Mouse (Mus musculus): Measurements from ENCODE around the gene Far2. TPM values are rescaled to one million over a fixed set of nuclear protein-coding genes. Genes with fewer than 3 reads are reported as not detected.

The Far2 gene
- total RNA-seq (2021): 3.6 and 5.9 TPM in 2 replicates
- long read RNA-seq, partial matches to known transcripts: 0 of 3 reads
- long read RNA-seq, other reads (novel, unspliced or antisense): 1 of 3 reads

DNA sequence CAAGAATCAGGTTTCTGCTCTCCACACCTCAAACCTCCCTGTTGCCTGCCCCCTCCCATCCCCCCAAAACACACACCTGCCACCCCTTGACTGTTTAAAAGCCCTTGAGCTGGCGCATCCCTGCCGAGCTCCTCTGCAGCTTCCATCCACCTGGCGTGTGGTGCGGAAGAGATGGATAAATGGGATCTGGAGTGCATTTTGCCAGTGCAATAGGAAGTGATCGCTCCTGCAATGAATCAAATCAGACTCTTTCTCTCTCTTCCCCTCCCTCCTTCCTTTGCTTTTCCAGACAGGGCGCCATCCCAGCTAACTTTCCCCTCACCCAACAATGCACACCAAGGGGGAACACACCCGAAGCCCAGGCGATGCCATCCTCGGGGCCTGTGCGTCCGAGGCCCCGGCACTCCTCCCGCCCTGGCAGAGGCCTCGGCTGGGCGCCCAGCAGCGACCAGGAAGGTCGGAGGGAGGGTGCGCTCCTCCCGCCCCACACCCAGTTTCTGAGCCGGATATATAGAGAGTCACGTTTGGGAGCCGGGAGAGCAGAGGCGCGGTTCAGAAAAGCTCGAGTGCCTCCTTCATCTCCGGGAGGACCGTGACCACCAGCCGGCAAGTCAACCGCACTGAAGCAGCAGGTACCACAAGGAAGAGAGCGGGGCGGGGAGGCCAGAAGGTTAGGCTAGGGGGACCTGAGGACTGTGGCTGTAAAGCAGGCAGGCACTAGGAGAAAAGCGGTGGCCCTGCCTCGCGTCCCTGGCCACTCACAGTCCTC lies at the start of gene Far2:
Gene Far2, plus strand, starts transcription at position 379 of the 769 bp plus-strand sequence.
- DNase-seq: peak; percentile 59

DNA sequence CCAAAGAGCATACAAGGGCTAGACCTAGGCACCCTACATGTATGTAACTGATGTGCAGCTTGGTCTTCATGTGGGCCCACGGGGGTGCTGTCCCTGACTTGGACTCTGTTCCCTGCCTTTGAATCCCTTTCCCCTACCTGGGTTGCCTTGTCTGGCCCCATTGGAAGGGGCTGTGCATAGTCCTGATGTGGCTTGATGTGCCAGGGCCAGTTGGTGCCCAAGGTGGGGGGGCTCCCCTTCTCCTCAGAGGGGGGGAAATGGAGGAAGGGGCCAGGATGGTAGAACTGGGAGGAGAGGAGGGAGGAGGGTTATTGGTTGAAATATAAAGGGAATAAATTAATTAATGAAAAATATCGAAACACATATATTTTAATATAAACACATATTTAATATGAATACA lies 46.6 kb upstream of the Far2 start:
- no peak for DNase-seq

DNA sequence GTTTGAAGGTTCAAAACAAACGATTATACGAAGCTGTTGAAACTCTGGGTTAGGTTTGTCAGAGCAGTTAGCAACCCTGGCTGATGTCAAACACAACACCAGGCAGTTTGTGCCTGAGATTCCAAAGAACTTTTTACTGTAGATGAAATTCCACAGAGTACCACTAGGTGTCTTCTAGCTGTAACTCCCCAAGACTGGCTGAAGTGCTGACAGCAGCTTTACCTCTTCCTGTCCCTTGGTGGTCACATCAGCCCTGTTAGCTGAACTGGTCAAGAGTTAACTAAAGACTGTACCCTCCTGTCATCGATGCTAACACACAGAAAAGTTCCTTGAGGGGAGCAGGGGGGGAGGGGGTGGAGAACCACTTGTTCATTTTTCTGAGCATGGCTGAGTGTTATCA lies 46.0 kb upstream of the Far2 start:
- DNase-seq: no peak

DNA sequence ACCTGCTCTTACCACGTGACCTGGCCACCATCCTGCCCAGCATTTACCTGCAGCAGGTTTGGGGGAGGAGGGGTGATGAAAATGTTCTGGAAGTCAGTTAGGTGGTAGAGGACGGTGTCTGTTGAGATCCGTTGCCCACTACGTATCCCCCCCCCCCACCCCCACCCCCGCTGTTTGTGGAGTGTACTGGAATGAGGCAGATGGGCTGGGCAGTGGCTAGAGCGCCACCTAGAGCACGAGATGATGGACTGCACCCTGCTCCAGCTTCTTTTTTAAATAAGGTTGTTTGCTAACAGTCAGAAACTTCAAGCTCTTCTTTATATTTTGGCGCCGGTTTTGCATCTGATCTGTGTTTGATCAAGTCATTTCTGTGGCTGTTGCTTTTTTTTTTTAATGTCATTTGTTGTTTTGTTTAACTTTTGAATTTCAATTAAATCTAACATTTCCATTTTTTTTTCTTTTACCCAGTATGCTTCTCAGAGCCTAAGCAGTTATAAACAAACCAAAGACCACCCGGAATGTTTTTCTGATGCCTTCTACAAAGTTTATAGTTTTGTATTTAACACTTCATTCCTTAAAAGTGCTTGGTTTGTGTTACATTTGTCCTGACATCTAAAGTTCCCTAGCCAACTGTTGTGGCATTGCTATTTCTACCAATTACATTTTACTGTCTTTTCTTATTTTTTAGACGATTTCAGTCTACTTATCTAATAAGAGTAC lies 40.8 kb upstream of the Far2 start:
- DNase-seq: no peak

DNA sequence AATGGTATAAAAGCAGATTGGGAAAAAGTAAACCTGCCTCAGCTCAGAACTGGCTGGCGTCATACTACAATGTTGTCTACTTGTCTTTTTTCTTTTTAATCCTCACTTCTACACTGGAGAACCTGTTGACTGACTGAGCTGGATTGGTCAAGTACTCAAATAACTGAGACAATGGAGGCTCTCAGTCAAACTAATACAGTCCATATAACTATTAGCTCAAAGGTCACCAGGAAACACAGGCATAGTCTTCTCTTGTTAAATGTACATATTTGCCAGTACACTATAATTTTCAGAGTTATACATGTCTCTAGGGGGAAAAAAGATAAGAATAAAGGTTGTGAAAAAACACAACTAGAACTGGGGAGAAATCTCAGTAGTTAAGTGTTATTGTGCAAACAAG lies 6.3 kb upstream of the Far2 start:
- DNase-seq: no peak

DNA sequence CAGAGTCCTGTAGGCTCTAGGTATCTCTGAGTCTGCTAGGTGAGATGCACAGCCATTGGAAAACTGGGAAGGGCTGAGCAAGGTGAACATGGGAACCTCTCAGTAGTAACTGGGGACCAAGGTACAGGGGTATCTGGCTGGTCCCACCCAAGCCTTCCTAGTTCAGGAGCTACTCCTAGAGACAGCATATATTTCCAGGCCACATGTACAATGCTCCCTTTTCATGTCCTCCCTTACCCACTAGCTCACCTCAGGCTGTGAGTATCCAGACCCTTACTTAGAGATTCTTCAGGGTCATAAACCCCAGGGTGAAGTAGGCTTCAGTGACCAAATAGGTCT lies 560 bp downstream of the Far2 start:
- no peak for DNase-seq

DNA sequence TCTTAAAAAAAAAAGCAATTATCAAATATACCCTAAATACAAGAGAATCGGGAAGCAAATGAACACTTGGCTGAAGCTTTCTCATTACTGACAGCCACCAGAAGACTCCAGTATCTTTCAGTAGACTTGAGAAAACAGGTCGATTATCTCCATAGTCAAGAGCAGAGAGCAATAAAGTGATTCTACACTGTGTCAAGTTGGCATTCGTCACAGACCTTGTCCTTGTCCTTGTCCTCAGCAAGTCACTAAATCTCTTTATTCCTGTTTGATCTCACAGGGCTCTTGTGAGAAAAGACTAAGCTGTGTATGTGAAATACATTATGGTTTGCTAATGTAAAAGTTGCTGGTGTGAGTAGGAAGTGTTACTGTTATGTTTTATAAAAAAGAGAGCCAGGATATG lies 16.1 kb downstream of the Far2 start:
- no peak for DNase-seq

DNA sequence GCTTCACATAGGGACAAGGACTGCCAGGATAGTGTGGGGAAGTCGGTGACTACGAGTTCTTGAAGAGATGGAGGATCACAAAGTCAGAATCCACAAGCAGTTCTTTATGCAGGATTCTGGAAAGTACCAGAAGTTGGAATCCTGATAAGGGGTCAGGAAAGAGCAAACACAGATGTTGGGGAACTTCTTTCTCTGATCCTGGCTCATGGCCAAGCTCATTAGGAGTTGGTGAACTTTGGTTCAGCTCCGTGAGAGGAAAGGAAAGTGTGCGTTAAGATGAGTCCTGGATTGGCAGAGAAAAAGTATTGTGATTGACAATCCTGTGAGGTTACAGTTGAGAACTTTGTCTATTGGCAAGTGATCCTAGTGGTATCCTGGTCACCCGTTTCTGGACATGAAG lies 19.2 kb downstream of the Far2 start:
- DNase-seq: no peak

DNA sequence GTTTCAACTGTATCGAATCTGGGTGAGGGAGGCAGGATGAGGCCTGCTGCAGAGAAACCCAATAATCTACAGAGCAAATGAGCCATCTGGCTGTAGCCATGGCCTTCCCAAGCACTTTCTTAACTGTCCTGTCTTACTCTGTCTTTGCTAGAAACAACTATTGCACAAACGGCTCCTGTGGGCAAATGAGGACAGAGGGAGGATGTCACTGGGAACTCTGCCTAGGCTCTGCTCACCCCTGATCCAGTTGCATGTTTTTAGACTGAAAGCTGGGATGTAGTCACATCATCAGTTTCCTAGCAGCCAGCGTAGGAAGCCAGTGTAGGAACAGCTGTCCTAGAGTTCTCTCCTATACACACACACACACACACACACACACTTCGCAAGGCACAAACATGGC lies 21.7 kb downstream of the Far2 start:
- no peak for DNase-seq

DNA sequence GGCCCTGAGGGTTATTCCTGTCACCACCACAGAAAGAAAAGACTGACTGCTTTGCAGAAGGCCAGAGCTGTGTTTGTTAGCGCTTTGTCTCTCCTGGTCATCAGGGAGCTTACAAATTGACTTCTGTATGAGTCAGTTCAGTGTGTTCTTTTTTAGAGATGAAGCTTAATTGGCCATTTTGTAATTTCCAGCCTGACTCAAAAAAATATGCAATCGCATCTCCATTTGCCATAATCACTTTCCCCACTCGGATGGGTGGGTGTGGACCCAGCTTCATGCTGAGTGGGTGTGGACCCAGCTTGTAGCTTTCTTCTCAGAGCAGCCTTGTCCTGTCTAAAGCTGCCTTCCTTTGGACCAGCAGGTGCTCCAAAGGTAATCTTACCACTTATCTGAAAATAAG lies 26.5 kb downstream of the Far2 start:
- DNase-seq: no peak

DNA sequence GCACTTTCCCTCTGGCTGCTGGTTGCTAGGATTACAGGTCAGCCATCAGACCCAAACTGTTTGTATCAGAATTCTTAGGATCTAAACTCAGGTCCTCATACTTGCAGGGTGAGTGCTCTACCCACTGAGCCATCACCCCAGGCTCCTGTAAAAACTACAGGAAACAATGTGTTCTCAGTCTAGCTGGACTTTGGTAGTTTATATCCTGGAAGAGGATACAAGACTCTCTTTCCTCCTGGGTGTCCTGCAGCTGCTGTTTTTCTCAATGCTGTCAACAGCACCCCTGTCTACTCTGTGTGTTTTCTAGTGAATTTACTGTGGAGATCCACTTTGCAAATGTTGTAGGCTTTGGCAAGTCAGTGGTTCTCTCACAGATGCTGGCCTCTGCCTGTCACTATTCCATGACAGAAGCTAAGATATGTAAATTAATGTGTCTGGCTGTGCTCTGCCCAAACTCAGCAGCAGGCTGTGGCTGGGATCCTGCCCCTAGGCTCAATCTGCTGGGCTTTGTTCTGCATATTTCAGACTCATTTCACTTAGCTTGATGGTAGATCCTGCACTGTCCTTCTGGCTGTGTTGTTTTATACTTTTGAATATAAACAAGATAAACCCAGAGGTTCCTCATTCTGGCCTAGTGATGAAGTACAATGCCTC lies 27.3 kb downstream of the Far2 start:
- DNase-seq: no peak

DNA sequence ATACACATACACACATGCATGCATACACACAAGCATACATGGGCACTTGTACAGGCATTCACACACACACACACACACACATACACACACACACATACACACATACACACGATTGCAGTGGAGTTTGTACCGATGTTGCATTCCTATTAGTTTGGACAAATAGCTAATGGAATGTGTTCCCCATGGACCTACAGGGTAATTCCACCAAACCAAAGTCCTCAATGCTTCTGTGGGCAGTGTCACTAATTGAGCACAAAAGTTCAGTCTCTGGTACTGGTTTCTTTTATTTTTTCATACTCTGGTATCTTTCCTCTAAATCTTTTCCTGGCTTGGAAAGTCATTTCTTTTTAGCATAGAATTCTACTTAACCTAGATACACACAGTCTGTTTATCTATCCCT lies 36.8 kb downstream of the Far2 start:
- no peak for DNase-seq

DNA sequence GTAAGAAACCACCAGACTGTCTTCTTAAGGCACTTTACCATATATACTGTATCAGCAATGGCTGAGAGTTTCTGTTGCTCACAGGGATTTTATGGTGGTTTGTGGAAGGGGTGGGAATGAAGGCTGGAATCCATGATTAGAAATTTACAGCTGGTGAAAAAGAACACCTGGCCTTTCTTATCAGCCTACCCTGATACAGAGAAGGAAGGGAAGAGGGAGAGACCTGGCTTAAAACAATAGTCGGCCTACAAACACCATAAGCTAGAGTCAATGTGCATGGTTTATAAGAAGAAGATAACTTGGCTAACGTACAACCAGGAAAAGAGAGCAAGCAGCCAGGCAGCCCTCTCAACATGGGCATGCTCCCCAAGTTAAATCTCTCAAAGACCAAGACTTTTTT lies 37.3 kb downstream of the Far2 start:
- DNase-seq: no peak

DNA sequence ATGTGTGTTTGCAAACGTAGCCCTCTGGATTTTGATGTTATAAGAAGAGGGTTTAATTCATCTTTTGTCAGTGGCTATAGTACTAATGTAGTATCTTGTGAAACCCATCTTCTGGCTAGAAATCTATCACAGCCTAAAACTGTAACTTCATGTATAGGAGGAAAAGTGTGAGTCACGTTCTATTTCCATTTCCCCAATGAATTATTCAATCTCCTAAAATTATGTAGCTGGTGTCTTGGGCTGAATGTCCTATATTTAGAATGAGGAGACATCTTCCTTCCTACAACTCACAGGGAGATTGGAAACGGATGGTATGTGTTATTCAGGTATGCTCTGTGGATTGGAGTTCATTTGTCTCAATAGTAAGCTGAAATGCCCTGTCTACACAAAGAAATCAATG lies 50.0 kb downstream of the Far2 start:
- no peak for DNase-seq

DNA sequence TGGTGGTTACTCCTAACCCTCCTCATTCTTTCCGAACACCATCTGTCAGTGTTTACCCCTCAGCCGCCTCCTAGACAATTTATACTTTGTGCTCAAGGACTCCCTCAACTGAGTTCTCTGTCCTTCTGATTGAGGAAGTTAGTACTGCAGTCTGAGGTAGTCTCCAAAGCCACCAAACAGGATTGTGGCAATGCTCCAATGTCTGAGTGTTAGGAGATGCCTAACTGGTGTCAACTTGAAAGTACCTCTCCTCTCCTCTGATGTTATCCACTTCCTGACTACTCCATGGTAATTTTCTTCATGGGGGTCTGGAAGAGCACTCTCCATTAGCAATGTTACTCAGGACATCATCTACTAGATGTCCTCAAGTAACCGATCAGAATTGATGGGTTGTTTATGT lies 54.9 kb downstream of the Far2 start:
- DNase-seq: no peak

DNA sequence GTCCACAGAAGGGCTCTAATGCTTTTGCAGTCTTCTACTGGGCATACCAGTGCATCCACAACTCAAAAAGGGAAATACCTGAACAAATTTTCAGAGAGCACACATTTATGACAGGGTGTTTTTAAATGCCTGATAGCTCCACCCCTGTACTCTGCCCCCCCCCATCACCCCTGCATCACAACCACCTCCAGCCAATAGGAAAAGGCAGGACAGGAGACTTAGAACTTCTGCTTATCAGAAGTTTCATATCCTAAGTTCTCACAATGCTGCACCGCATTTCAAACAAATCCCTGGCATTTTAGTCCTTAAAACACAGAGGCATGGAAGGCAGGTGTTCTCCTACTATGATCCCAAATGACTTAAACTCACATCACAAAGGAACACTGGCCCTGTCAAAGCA lies 55.4 kb downstream of the Far2 start:
- no peak for DNase-seq

DNA sequence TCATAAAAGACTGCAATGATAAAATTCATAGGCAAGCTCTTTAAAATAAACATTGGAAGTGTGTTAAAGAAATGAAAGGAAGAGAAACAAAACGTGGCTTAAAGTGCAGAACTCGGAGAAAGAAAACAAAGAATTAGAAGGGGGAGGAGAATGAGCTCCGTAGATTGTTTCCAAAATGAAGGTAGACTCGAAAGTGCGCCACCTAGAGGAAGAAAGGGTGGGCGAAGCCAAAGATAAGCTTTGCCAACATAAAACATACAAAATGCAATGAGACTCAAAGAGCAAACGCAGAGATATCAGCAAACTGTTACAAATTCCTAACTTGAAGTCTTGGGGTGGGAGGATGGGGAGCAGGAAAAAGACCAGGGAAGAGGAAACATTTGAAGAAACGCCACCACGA lies 57.2 kb downstream of the Far2 start:
- DNase-seq: peak; percentile 52

DNA sequence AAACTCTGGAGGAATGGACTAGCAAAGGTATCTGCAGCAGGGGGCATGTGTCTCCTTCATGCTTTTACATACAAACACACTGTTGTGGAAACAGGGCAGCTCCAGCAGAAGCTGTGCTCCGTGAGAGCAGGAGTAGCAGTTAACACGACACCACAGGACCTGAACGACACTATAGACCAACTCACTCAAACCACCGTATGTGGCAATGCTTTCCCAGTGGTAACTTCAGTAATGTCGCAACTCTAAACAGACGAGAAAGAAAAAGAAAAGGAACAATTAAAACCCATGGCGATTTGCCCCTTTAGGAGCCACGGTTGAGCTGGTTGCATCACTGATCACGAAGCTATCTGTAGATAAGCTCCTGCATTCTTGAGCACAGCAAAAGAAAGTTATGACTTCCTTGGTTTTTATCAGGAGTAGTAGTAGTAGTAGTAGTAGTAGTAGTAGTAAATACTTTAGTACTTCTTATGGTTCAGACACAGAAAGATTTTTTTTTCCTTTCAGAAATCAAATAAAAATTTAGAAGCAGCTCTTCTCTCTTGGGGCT lies 58.7 kb downstream of the Far2 start:
- no peak for DNase-seq

DNA sequence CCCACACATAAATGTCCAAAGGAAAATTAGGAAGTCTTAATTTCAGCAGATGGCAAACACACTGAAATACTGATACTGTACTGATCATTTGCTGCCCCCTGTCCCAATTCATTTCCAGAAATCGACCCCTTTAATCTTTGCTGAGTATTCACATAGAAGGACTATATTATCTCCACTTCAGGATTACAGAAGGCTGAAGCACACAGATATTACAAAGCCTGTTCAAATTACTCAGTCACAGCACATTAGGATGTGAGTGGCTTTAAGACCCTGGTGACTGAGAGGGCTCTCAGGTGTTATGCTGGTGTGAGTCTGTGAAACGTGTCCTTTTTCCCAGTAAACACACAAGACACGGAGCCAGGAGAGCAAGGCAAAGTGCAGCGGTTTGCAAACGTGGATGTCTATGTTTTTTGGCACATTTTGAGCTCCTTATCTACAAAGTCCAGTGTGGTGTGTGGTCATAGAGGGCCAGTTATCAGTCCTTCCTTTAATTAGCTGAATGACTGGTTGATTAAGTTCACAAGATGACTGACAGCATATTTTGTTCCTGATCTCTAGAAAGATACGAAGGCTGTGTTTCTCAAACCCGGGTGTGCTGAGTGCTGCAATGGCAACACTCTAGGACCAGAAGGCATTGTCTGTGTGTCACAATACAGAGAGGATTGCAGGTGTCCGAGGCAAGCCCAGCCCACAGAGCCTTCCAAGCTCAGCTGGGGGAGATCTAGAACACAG lies 61.8 kb downstream of the Far2 start:
- DNase-seq: no peak

DNA sequence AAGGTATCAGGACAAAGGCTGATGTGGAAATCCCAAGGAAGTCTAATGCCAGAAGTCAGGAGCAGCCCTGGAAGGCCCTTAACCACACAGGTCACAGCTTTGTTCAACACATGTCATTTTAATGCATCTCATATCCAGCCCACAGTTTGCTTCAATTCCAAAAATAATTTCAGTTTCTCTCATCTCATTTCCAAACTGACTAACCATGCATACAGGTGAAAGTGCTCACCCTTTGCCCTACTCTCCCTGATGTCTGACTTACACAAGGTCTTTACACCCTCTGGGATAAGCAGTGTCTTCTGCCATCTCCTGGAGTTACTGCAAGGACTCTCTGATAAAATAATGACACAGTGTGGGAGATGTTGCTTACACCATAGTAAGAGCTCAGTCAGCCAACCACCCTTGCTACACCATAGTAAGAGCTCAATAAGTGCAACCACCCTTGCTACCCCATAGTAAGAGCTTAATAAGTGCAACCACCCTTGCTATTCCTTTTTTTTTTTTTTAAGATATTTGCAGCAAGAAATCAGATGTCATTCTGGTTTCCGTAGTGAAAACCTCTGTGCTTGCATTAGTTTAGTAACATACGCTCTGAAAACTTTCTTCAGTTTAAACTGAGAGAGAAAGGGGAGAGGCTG lies 64.1 kb downstream of the Far2 start:
- no peak for DNase-seq

DNA sequence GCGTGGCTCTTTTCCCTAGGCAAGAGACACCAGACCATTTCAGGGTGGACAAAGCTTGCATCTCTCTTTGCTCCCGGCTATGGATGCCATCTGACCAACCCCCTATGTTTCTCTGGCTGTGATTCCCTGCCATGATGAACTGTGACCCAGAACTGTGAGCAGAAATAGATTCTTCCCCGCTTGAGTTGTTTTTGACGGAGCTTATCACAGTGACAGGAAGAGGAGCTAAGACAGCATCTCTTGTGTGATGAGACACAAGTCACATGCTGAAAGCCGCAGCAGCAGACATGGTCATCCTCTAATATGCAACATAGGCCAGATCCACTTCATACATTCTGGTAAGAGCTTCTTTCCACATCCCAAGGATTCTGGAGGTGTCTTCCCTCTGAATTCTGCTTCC lies 69.3 kb downstream of the Far2 start:
- no peak for DNase-seq

DNA sequence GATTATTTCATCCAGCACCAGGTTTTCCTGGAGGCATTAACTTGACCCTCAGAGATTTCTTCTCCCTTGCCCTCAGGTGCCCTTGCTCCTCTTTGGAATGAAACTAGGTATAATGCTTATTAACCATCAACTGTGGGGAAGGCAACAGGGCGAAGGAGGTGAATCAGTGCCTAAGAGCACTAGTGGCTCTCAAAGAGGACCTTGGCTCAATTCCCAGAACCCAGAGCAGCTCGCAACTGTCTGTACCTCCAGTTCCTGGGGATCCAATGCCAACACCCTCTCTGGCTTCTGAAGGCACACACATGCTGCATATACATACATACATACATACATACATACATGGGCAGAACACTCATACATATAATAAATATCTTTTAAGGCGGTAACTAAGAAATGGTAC lies 69.8 kb downstream of the Far2 start:
- no peak for DNase-seq

Data from adrenal gland, postnatal 25 days (tissue).